12 mouse cellular contexts compared by ENCODE assay signal in the genomic region with DNA sequence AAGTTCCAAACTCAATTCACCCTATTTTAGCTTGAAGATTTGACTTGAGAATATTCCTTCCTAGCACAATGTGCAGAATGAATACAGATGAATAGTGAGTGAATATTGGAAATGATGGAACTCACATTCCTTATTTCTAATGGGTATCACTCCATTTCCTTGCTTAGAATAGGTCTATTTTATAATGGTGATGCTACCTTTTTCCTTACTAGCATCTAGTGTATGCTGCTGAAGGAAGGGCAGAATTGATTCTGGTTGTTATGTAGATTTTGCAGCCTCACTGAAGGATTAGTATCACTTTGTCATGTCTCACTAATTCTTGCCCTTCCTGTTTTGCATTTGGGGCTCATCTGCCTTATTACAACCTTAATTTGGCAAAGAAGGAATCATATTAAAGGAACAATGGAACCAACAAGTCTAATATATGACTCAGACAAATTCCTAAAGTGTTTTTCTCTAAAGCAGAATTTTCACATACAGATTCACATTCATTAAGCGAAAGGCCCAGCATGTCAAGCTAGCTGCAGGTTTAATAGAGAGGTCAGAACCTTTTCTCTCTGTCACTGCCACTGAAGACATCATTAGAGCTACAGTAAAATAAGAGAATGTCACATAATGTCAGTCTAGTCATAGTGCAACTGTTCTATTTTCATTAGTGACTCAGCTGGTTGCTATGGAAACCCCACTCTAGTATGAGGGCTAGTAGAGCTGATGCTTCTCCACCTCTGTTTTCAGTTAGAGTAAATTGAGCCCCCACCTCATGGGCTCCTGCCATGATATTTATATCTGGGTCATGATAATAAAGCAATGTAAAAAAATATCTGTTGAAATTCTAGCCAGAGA.
DNase-seq lines count a peak whose midpoint lies in the region; ATAC-seq and TF ChIP-seq lines count a peak whose summit lies in the region.
"Had no signal": no experiment of that assay in that cellular context is flagged by ENCODE, and none has a peak within 500 bp of the region (broad histone marks: within the 10 kb centered on the region; RNA-seq: fewer than 3 reads in every experiment).

No protein-coding gene starts in this region.

- no peaks in the 10 kb centered on the region for H3K27me3 ChIP-seq in liver, embryonic 12.5 days (replicated peaks)
- H3K27me3 ChIP-seq in heart, adult 2 months (ENCODE audit: control insufficient read depth, insufficient read depth, low read length): no peaks in the 10 kb centered on the region
- H3K27me3 ChIP-seq: embryonic facial prominence, embryonic 15.5 days had no signal

- no peaks in the 10 kb centered on the region for H3K36me3 ChIP-seq in liver, embryonic 12.5 days
- no peaks in the 10 kb centered on the region for H3K36me3 ChIP-seq in heart, adult 2 months (ENCODE audit: control insufficient read depth, insufficient read depth, low read length)
- H3K36me3 ChIP-seq: embryonic facial prominence, embryonic 15.5 days had no signal

- H3K4me2 ChIP-seq in liver, embryonic 12.5 days: no peak overlapping the region
- H3K4me2 ChIP-seq: embryonic facial prominence, embryonic 15.5 days had no signal

- intact Hi-C loops in heart, adult 2 months (cut with DNase I): no loop called here

- H3K27ac ChIP-seq in liver, embryonic 12.5 days: no peak overlapping the region
- H3K27ac ChIP-seq in heart, adult 2 months: no peak overlapping the region
- H3K27ac ChIP-seq: embryonic facial prominence, embryonic 15.5 days; left cerebral cortex, adult 2 months had no signal

- TF ChIP-seq CTCF in heart, adult 2 months (IDR thresholded peaks at IDR 0.05): no peak

- no peaks in the 10 kb centered on the region for H3K4me1 ChIP-seq in liver, embryonic 12.5 days
- H3K4me1 ChIP-seq in heart, adult 2 months (ENCODE audit: control insufficient read depth, insufficient read depth, low read length): no peaks in the 10 kb centered on the region
- H3K4me1 ChIP-seq: embryonic facial prominence, embryonic 15.5 days had no signal

- no peak for TF ChIP-seq EP300 in heart, adult 2 months (IDR thresholded peaks at IDR 0.05; ENCODE audit: insufficient read depth, low read depth, low read length)

- no peaks in the 10 kb centered on the region for H3K9me3 ChIP-seq in liver, embryonic 12.5 days (replicated peaks)
- H3K9me3 ChIP-seq: embryonic facial prominence, embryonic 15.5 days had no signal

- H3K79me2 ChIP-seq in heart, adult 2 months (replicated peaks; ENCODE audit: control insufficient read depth, insufficient read depth, low read length): no peaks in the 10 kb centered on the region

- ATAC-seq in frontal cortex, adult (ENCODE audit: low TSS enrichment): 0 out of 2 replicates have a peak, but pooled peaks have one; percentile 31
- no peak for ATAC-seq in liver, embryonic 12.5 days

- 77% methylated on average over 1 of the region's 1 CpGs for WGBS in liver, embryonic 12.5 days (ENCODE audit: insufficient replicate concordance)
- 75% methylated on average over 1 of the region's 1 CpGs for WGBS in heart, adult 2 months

- TF ChIP-seq POLR2A in heart, adult 2 months (IDR thresholded peaks at IDR 0.05; ENCODE audit: insufficient read depth, low read depth, low read length): no peak

- H3K9ac ChIP-seq in liver, embryonic 12.5 days: no peak overlapping the region
- H3K9ac ChIP-seq in heart, adult 2 months (ENCODE audit: low read depth, low read length): no peak overlapping the region
- H3K9ac ChIP-seq: embryonic facial prominence, embryonic 15.5 days had no signal

- H3K4me3 ChIP-seq in liver, embryonic 12.5 days: no peak overlapping the region
- H3K4me3 ChIP-seq in heart, adult 2 months: no peak overlapping the region
- H3K4me3 ChIP-seq: embryonic facial prominence, embryonic 15.5 days; left cerebral cortex, adult 2 months had no signal

- no peak for DNase-seq in frontal cortex, postnatal 14 days (ENCODE audit: low spot score in 2 of 2)
- DNase-seq in 416B (ENCODE audit: low read depth): peak; percentile 14
- peak; percentile 1 for DNase-seq in fibroblast of lung, adult 2 months (ENCODE audit: low read depth)
- peak; percentile 30 for DNase-seq in layer of hippocampus, adult 9-10 months (ENCODE audit: low spot score)
- no peak for DNase-seq in gastrocnemius, postnatal 10 days
- no peak for DNase-seq in heart, adult 2 months
- DNase-seq: cerebellum, adult 11 months; heart, adult 18-20 months had no signal

Comparison
In these comparisons a context has a peak if more than half of its experiments do, and no peak if none do; other contexts are left out.
1. DNase-seq: peak in 416B (single experiment), fibroblast of lung, adult 2 months (single experiment) and layer of hippocampus, adult 9-10 months (single experiment); none in frontal cortex, postnatal 14 days (0 of 2), gastrocnemius, postnatal 10 days (single experiment) and heart, adult 2 months (0 of 2).